ENCODE assay signal across 11 mouse cellular contexts in the genomic region with DNA sequence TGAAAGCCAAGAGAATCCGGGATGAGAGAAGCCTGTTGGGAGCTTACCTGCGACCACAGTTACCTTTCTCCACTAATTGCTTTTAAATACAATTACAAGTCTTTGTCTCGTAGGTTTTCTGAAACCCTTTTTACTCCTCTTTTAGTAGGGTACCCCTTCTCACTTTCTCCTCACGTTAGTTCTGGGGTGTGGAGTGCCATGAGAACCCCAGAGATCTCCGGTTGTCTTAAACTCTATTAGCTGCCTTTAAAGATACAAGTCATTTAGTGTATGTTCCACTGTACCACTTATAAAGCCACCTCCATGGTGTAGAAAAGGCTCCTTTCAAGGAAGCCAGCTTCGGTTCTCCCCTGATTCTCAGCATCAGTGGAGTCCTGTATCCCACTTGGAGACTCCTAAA. TPM values are rescaled to one million over a fixed set of nuclear protein-coding genes. Genes with fewer than 3 reads are reported as not detected.
A peak's percentile ranks its signal among the peaks of the same experiment; 100 is the strongest.
DNase-seq lines count a peak whose midpoint lies in the region; ATAC-seq and TF ChIP-seq lines count a peak whose summit lies in the region.
"Had no signal": no experiment of that assay in that cellular context is flagged by ENCODE, and none has a peak within 500 bp of the region (broad histone marks: within the 10 kb centered on the region; RNA-seq: fewer than 3 reads in every experiment).

No protein-coding gene starts in this region.

- no peaks in the 10 kb centered on the region; the same call in 1 of the 2 replicates for H3K36me3 ChIP-seq in heart, embryonic 11.5 days (ENCODE audit: control insufficient read depth, insufficient read depth, low read length)
- peaks cover 17% of the 10 kb centered on the region; the same call in 1 of the 2 replicates for H3K36me3 ChIP-seq in lung, embryonic 14.5 days (ENCODE audit: insufficient read depth)
- no peaks in the 10 kb centered on the region; the same call in 1 of the 2 replicates for H3K36me3 ChIP-seq in intestine, postnatal 0 days (ENCODE audit: control insufficient read depth, insufficient read depth)
- 0 out of 2 replicates have a peak, but pooled peaks cover 2% of the 10 kb centered on the region for H3K36me3 ChIP-seq in small intestine, adult 2 months (ENCODE audit: control insufficient read depth, insufficient read depth, low read length)
- H3K36me3 ChIP-seq: liver, embryonic 13.5 days had no signal

- no peak for ATAC-seq in heart, embryonic 11.5 days (replicated peaks; ENCODE audit: insufficient number of reproducible peaks, low FRiP score, low TSS enrichment)
- ATAC-seq in lung, embryonic 14.5 days (ENCODE audit: insufficient read depth): no peak
- ATAC-seq in intestine, postnatal 0 days: no peak
- no peak for ATAC-seq in megakaryocyte-erythroid progenitor cell, adult 5-6 weeks (replicated peaks; ENCODE audit: low FRiP score, low TSS enrichment, poor library complexity, severe bottlenecking)

- DNase-seq in heart, adult 11 months: peak; percentile 88
- no peak for DNase-seq in lung, embryonic 14.5 days
- DNase-seq in lung, postnatal 4 days: no peak
- DNase-seq in left cerebral cortex, postnatal 36 days (ENCODE audit: low spot score in 2 of 2): no peak
- DNase-seq: embryo, embryonic 11 days; heart, postnatal 4 days; liver, embryonic 13.5 days had no signal

- no peak overlapping the region for H3K4me3 ChIP-seq in heart, embryonic 11.5 days (ENCODE audit: low read depth, low read length)
- H3K4me3 ChIP-seq in lung, embryonic 14.5 days (ENCODE audit: low read depth, low read length): no peak overlapping the region
- H3K4me3 ChIP-seq in intestine, postnatal 0 days (ENCODE audit: low read depth, low read length): peak overlapping the region; percentile 98
- peak overlapping the region; percentile 11; the same call in 1 of the 2 replicates for H3K4me3 ChIP-seq in small intestine, adult 2 months (ENCODE audit: low read depth, low read length)

- H3K27me3 ChIP-seq in heart, embryonic 11.5 days (ENCODE audit: control insufficient read depth, insufficient read depth, low read length): no peaks in the 10 kb centered on the region; the same call in 1 of the 2 replicates
- no peaks in the 10 kb centered on the region for H3K27me3 ChIP-seq in lung, embryonic 14.5 days (ENCODE audit: insufficient read depth, low read length)
- no peaks in the 10 kb centered on the region for H3K27me3 ChIP-seq in intestine, postnatal 0 days (replicated peaks; ENCODE audit: control insufficient read depth, insufficient read depth, low read length)
- H3K27me3 ChIP-seq in small intestine, adult 2 months (ENCODE audit: control insufficient read depth, insufficient read depth, low read length): no peaks in the 10 kb centered on the region

- peaks cover 5% of the 10 kb centered on the region for H3K4me1 ChIP-seq in heart, embryonic 11.5 days (ENCODE audit: control insufficient read depth, insufficient read depth, low read length)
- peaks cover 5% of the 10 kb centered on the region; the same call in 1 of the 2 replicates for H3K4me1 ChIP-seq in lung, embryonic 14.5 days (ENCODE audit: insufficient read depth)
- 0 out of 2 replicates have a peak, but pooled peaks cover 3% of the 10 kb centered on the region for H3K4me1 ChIP-seq in intestine, postnatal 0 days (replicated peaks; ENCODE audit: control insufficient read depth, insufficient read depth, low read length)
- H3K4me1 ChIP-seq in small intestine, adult 2 months (ENCODE audit: control insufficient read depth, insufficient read depth, insufficient read length, low read length): peaks cover 5% of the 10 kb centered on the region; the same call in 1 of the 2 replicates
- H3K4me1 ChIP-seq: liver, embryonic 13.5 days had no signal

- no peak overlapping the region for H3K9ac ChIP-seq in heart, embryonic 11.5 days (ENCODE audit: low read depth, low read length)
- H3K9ac ChIP-seq in lung, embryonic 14.5 days: no peak overlapping the region
- 0 out of 2 replicates have a peak overlapping the region, but pooled peaks have one; percentile 7 for H3K9ac ChIP-seq in intestine, postnatal 0 days (ENCODE audit: low read depth, low read length)
- H3K9ac ChIP-seq: liver, embryonic 13.5 days had no signal

- no peak overlapping the region for H3K27ac ChIP-seq in heart, embryonic 11.5 days (ENCODE audit: low read depth, low read length)
- no peak overlapping the region for H3K27ac ChIP-seq in lung, embryonic 14.5 days (ENCODE audit: low read depth)
- no peak overlapping the region for H3K27ac ChIP-seq in intestine, postnatal 0 days (ENCODE audit: low read depth, low read length)
- no peak overlapping the region; the same call in 1 of the 2 replicates for H3K27ac ChIP-seq in small intestine, adult 2 months (ENCODE audit: insufficient read depth, low read depth, low read length)
- H3K27ac ChIP-seq: liver, embryonic 13.5 days had no signal

- intact Hi-C loops in left cerebral cortex, postnatal 36 days (cut with DNase I): no loop called here

- WGBS in heart, embryonic 11.5 days (ENCODE audit: insufficient replicate concordance): 80% methylated on average over 6 of the region's 6 CpGs
- WGBS in lung, embryonic 14.5 days: 76% methylated on average over 6 of the region's 6 CpGs
- 88% methylated on average over 6 of the region's 6 CpGs for WGBS in intestine, postnatal 0 days
- 87% methylated on average over 6 of the region's 6 CpGs for WGBS in small intestine, adult 2 months

- H3K9me3 ChIP-seq in heart, embryonic 11.5 days (replicated peaks; ENCODE audit: control insufficient read depth, low read length): no peaks in the 10 kb centered on the region
- no peaks in the 10 kb centered on the region for H3K9me3 ChIP-seq in lung, embryonic 14.5 days (ENCODE audit: low read depth, low read length)
- H3K9me3 ChIP-seq in intestine, postnatal 0 days (ENCODE audit: control insufficient read depth): no peaks in the 10 kb centered on the region
- H3K9me3 ChIP-seq: liver, embryonic 13.5 days had no signal

- no peak overlapping the region; the same call in 1 of the 2 replicates for H3K4me2 ChIP-seq in heart, embryonic 11.5 days
- peak overlapping the region; percentile 73 for H3K4me2 ChIP-seq in lung, embryonic 14.5 days
- H3K4me2 ChIP-seq in intestine, postnatal 0 days (replicated peaks; ENCODE audit: low read depth): peak overlapping the region; percentile 64
- H3K4me2 ChIP-seq: liver, embryonic 13.5 days had no signal

- no peak for TF ChIP-seq POLR2A in small intestine, adult 2 months (IDR thresholded peaks at IDR 0.05; ENCODE audit: low read depth, low read length)

- TF ChIP-seq CTCF in lung, embryonic 14.5 days (IDR thresholded peaks at IDR 0.05; ENCODE audit: low read depth): no peak
- TF ChIP-seq CTCF in intestine, postnatal 0 days (IDR thresholded peaks at IDR 0.05; ENCODE audit: low read depth): no peak
- TF ChIP-seq CTCF in small intestine, adult 2 months (IDR thresholded peaks at IDR 0.05; ENCODE audit: extremely low read depth, insufficient read length, insufficient replicate concordance, low read depth, low read length): no peak

RNA-seq across cellular contexts. Expression of a gene that starts 3.3 kb away (rescaled TPM):
- polyA plus RNA-seq in heart, embryonic 11.5 days (2014; fragmentation: Nextera tagmentation; extraction: Ambion mirVana): 23.8 and 25.7 TPM in 2 replicates
- polyA plus RNA-seq in lung, embryonic 14.5 days (2014; fragmentation: Nextera tagmentation; extraction: Ambion mirVana): 64.8 and 67.1 TPM in 2 replicates
- polyA plus RNA-seq in intestine, postnatal 0 days (2015; fragmentation: Nextera tagmentation; extraction: Ambion mirVana): 84.1 and 84.3 TPM in 2 replicates
- polyA plus RNA-seq in small intestine, adult 2 months (2012; rRNA removed): 29.8 and 48.5 TPM in 2 replicates
- total RNA-seq in left cerebral cortex, postnatal 36 days (2021): 100 to 1,000 TPM; 153 to 173 TPM
- 0.47 and 0.94 TPM in 2 replicates for total RNA-seq in megakaryocyte-erythroid progenitor cell, adult 5-6 weeks (2014; fragmentation: Nextera tagmentation)
- total RNA-seq in megakaryocyte-erythroid progenitor cell, adult 5-6 weeks (2017): 0.72 TPM in 1 of 2 replicates, not detected in the other

RNA-seq across cellular contexts. Expression of a gene that starts 50.8 kb away (rescaled TPM):
- polyA plus RNA-seq in heart, embryonic 11.5 days (2014; fragmentation: Nextera tagmentation; extraction: Ambion mirVana): 38.8 and 49.1 TPM in 2 replicates
- polyA plus RNA-seq in lung, embryonic 14.5 days (2014; fragmentation: Nextera tagmentation; extraction: Ambion mirVana): 1.2 and 1.9 TPM in 2 replicates
- polyA plus RNA-seq in intestine, postnatal 0 days (2015; fragmentation: Nextera tagmentation; extraction: Ambion mirVana): 10.2 and 10.9 TPM in 2 replicates
- polyA plus RNA-seq in small intestine, adult 2 months (2012; rRNA removed): 1.0 and 1.2 TPM in 2 replicates
- total RNA-seq in left cerebral cortex, postnatal 36 days (2021): 10 to 100 TPM; 33.3 to 33.4 TPM
- total RNA-seq in megakaryocyte-erythroid progenitor cell, adult 5-6 weeks (2014; fragmentation: Nextera tagmentation): 0.04 TPM in 1 of 2 replicates, not detected in the other
- total RNA-seq in megakaryocyte-erythroid progenitor cell, adult 5-6 weeks (2017): not detected in 2 replicates

Comparison
In these comparisons a context has a peak if more than half of its experiments do, and no peak if none do; other contexts are left out.
1. H3K4me3 ChIP-seq: peak in intestine, postnatal 0 days (single experiment) and small intestine, adult 2 months (single experiment); none in heart, embryonic 11.5 days (single experiment) and lung, embryonic 14.5 days (single experiment).